Mouse (Mus musculus) urinary bladder, postnatal 4 days (tissue): ENCODE measurements at regions not wholly inside any gene's neighbourhood (a gene's known extent, or its start where the extent isn't known, plus 50 kb on each side); places are given as distances from the start of the nearest gene placed in this dataset.
"Not testable (repeated sequence)": the region's sequence is repeated elsewhere in the genome, so short reads cannot be mapped to it uniquely, and the experiment has no call there.

Experiments used
- DNase-seq, 2 experiments: peaks; one replicate each; pipeline ENCODE4 v3.0.0; 2021 to 2022; ENCODE audit warnings: low spot score in 2 of 2

GRCm38 (mm10) chr2:100918122-100918521, 706.4 kb upstream of the Rag2 start:
- no peak for DNase-seq

DNA sequence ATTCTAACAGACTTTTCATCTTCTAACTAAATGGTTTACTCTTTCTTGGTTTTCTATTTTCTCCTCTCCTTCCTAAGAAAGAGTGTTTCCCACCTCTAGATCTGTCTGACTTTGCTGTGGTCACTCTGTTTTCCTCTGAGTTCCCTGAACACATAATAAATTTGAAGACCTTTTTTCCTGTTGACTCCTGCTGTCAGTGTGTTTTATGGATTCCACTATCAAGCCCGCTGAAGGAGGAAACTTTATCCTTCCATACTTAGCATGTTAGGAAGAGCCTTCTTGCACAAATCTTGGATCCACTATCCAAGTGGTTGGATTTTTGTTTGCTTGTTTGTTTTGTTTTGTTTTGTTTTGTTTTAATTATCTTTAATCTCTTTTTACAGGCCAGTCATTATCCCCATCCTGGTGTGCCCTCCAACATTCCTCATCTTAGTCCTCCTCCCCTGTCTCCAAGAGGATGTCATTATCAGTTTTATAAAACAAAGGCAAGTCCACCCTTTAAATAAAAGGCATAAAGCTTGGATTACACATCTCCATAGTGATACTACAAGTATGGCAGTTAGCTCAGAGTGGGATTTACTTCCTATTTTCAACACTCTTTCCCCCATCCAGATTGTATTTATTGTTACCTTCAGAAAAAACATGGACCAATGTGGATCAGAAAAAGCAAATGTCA, 704.8 kb upstream of the Rag2 start:
- DNase-seq, result no peak

GRCm38 (mm10) chr2:100948632-100949031, 675.9 kb upstream of the Rag2 start:
- not testable (repeated sequence) for DNase-seq

GRCm38 (mm10) chr2:100959412-100959811, 665.1 kb upstream of the Rag2 start:
- no peak for DNase-seq

- DNase-seq, result no peak
Observed at GRCm38 (mm10) chr2:100964584-100964983, 659.9 kb upstream of the Rag2 start.

DNA sequence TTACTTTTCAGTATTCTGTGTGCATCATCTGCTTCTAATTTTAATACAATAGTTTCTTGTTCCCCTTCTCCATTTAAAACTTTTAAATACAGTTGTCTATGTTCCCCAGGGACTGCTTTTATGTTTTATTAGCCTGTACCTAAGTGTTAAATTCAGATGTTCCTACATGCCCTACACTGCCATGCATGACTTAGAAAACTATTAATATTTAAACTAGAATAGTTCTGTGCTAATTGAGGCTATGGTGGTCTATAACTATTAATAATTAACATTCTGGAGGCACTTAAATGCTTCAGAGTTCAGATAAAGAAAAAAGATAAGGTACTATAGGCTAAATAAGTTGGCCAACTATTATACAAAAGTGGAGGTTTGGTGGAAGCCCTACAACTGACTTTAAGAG, 647.3 kb upstream of the Rag2 start:
- DNase-seq, result no peak

DNA sequence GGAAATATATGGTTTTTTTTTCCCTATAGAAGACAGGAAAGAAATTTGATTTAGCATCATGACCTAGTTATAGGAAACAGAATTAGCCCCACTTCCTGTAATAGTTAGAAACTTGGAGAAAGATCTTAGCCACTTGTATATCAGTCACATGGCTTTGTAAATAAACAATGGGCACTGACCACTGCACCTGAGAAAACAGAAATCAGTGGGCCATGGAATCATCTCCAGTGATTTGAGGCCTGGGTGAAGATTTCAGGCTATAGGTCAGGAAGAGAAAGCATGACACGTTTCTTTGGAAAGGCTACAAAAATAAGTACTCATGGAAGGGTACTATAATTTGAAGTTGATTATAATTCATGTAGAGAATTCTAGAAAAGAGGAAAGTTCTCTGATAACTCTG, 642.2 kb upstream of the Rag2 start:
- no peak for DNase-seq

DNA sequence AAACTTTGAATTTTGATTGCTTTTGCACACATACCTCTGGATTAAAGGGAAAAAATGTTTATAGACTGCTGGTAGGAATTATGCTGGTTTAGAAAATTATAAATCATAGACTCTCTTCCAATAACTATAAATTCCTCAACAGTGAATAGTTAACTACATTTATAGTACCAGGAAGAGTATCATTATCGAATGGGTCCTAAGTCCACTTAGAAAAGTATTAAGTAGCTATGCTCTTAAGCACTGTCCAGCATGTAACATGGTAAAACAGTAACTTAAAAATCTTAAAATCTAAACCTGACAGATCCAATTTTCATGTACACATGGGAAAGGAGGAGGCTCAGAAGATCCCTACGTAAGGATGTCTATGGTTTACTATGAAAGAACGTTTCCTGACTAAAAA, 609.2 kb upstream of the Rag2 start:
- DNase-seq, result no peak

DNA sequence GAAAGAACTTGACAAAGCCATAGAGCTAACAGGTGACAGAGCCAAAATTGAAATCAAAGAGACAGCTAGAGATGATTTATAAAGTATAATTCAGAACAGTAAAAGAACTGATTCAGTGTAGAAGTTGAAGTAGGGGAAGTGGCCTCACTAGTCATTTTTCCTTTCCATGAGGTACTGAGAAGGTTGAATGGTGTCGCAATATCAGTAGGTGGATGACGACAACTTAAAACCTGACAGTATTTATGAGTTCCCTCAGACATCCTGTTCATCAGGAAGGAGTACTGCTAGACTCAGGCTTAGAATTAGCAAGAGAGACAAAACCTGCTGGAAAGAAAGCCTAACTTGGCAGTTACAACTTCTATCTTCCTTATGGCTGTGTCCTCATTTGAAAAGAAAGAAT, 605.1 kb upstream of the Rag2 start:
- DNase-seq, result no peak

- DNase-seq, result no peak
Observed at GRCm38 (mm10) chr2:101021515-101021914, 603.0 kb upstream of the Rag2 start.

DNA sequence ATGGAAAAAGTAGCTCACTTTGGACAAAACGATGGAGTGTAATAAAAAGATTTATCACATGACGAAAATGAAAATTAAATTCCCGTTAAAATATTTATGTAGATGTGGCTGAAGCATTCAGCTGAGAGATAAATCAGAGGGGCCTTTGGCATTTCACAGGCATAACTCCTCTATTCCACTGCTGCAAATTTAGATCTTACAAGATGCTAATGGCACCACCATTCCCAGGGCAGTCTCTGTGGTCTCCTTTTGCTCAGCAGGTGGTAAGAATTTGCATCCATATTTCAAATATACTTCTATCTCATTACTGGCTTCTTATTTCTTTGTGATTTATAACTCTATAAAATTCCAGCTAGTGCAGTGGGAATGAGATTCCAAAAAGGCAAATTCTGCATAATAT, 581.5 kb upstream of the Rag2 start:
- no peak for DNase-seq

DNA sequence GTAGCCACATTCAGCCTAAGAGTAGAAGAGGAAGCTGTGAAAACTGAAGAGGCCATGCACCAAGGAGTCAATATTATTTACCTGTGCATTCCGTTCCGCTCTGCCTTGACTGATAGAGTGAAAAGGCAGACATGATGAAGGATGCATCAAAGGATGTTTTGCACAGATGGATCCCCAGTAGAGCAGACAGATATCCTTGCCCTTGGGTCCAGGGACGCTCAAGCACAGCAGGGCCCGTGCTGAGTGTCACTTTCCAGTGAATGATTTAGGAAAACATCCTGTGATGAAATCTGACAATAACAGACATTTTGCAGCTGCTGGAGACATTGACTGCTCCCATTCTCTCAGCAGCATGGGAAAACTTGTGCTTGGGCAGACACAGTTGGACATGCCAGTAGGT, 561.6 kb upstream of the Rag2 start:
- no peak for DNase-seq

DNA sequence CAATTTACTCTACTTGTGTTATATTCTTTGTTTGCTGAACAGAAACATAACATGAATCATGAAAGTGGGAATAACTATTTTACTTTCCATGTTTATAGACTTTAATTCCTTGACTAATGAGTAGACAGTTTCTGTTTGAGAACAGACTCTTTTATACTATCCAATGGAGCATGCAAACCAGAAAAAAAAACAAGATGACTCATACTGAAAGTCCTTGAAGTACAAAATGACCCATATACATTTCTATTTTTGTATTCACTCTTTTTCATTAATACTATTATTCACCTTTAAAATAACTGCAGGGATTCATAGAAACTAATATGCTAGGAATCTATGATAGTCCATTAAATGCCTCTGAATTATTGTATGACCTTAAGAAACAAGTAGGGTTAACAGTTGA, 549.5 kb upstream of the Rag2 start:
- no peak for DNase-seq

- DNase-seq, result no peak
Observed at GRCm38 (mm10) chr2:101080231-101080630, 544.3 kb upstream of the Rag2 start.

DNA sequence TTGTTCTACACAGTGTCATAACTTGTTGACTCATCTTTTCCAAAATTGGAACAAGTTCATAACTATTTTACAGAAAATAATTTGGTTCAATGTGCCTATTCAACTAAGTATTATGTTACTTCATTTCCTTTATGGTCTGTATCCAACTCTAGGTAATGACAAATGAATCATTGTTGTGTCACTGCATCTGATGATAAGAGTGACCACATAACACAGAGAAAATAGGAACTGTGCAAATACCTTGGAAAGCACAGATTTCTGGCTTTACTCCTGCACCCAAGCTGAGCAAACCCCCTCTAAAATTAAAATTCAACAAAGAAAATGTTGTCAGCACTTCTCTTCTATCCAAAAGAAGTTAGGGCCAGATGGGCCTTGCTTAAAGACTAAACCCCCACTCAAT, 540.7 kb upstream of the Rag2 start:
- DNase-seq, result no peak

GRCm38 (mm10) chr2:101084648-101085047, 539.9 kb upstream of the Rag2 start:
- DNase-seq, result no peak

DNA sequence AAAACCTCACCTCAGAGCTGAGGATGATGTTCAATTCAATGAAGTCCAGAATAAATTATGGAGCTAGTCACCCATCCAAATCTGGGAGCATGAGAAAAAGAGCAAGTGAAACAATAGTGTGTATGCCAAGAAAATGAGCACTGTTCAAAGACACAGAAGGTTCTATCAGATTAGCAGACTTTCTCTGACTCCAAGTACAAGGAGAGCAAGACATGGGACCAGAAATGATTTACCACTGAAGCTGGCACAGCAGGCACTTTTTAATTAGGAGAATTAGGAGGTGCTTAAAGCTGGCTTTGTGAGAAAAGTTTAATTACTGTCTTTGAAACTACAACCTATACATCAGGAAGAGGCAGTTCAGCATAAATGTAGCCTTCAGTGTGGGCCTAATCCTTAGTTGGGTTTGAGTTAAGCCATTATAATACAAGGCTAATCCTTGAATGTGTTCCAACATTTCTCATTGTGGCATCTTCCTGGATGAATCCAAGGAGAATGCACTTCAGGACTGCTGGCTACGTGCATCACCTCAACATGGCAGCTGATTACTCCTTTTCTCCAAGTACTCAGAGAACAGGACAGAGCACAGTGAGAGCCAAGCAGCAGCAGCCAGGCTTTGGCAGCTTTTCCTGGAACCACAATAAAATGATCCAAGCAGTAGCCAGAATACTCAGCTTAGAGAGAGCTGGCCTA, 517.2 kb upstream of the Rag2 start:
- no peak for DNase-seq

GRCm38 (mm10) chr2:101136867-101137266, 487.7 kb upstream of the Rag2 start:
- no peak for DNase-seq

GRCm38 (mm10) chr2:101139931-101140330, 484.6 kb upstream of the Rag2 start:
- DNase-seq, result no peak

GRCm38 (mm10) chr2:101156755-101157271, 467.7 kb upstream of the Rag2 start:
- DNase-seq, result no peak

- no peak for DNase-seq
Observed at GRCm38 (mm10) chr2:101159276-101159675, 465.2 kb upstream of the Rag2 start.

DNA sequence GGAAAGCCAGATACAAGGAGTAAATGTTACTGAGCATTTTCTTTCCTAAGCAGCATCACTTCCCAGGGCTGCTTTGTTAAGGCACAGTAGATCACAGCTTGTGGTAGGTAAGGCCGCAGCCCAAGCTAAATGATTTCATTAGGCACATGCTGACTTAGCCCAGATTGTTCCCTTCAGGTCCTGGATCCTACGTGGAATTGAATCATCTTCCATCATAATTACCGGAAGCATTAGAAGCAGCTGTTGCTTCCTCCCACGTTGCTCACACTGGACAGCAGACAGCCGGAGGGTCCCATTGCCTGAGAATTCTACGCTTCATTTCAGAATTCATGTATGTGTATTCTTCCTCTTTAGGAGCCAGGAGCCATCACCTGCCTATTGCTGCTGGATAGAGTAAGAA, 458.6 kb upstream of the Rag2 start:
- no peak for DNase-seq

GRCm38 (mm10) chr2:101172806-101173205, 451.7 kb upstream of the Rag2 start:
- no peak for DNase-seq
